Mouse (Mus musculus): ENCODE measurements at regions not wholly inside any gene's neighbourhood (a gene's known extent, or its start where the extent isn't known, plus 50 kb on each side); places are given as distances from the start of the nearest gene placed in this dataset.

DNA sequence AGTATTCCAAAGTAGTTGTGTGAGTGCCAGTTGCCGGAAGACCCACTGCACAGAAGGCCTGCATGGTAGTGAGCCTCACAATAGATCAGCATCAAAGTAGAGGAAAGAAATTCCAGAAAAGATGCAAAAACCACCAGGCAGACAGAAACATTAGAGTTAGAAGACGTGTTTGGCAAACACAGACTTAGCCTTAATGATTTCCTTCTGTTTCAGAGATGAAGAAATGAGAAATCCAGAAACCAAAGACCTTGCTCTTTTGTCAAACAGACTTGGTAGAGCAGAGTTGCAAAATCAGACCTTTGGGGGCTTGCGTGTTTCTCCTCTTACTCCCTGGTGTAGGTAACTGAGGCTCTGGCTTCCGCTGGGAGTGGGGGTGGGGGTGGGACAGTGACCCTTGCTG lies 57.0 kb upstream of the Eed start:
- TF ChIP-seq CTCF (IDR thresholded peaks at IDR 0.05; ENCODE audit: insufficient read depth, low read depth, low read length) (no peak), POLR2A (IDR thresholded peaks at IDR 0.05; ENCODE audit: insufficient read depth, low read depth, low read length) (no peak)

Measured in olfactory bulb, adult 2 months (tissue).